Mouse (Mus musculus) CD4-positive, CD25-positive, alpha-beta regulatory T cell (primary cell): ENCODE measurements around the gene Tapbp. TPM values are rescaled to one million over a fixed set of nuclear protein-coding genes. Genes with fewer than 3 reads are reported as not detected.

Experiments used
- polyA plus RNA-seq: library from polyadenylated mRNA; unstranded; fragments of 100-300 nt; shearing (Covaris generic); gene quantifications from one replicate; pipeline ENCODE4 v1.2.1, GENCODE M21; 2017

The Tapbp gene
- 644 TPM for polyA plus RNA-seq

GRCm38 (mm10) chr17:33915671-33916250 lies at the start of gene Tapbp, which contains the start of gene Zbtb22:
Tapbp (plus strand) TSS chr17:33915899.
Zbtb22 (plus strand) TSS chr17:33915904.

DNA sequence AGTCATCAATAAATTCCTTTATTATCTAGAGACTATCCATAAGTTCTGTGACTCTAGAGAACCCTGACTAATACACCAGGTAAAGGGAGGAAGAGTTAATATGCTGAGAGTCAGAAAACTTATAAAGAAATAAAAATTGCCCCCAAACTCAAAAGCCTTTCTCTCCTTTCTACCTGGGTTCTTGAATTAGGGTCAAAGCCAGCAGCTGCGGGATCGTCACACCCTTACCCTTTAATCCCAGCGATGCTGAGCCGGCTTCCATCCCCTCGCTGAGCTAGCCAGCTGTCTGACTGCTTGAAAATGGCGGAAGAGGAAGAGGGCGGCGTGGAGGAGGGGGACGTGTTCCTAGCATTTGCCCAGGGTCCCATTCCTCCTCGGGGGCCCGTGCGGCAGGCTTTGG lies 42.2 kb upstream of the Tapbp start, which contains the start of gene Gm7029:
TSS of gene Gm7029 (plus strand) at position 301 of the 400 bp plus-strand sequence.

GRCm38 (mm10) chr17:33890533-33891059 lies 25.1 kb upstream of the Tapbp start, which contains the start of gene Kifc1:
Kifc1 (minus strand) TSS chr17:33890661.

GRCm38 (mm10) chr17:33904835-33905234 lies 10.9 kb upstream of the Tapbp start, which contains the start of gene Platr17:
Platr17 (plus strand) TSS chr17:33905135.

GRCm38 (mm10) chr17:33909077-33909868 lies 6.4 kb upstream of the Tapbp start, which contains the start of gene Daxx:
Daxx (plus strand) TSS chr17:33909414.

GRCm38 (mm10) chr17:33929371-33930279 lies 13.9 kb downstream of the Tapbp start, which contains the start of gene Rgl2:
Rgl2 (plus strand) TSS chr17:33929543.

DNA sequence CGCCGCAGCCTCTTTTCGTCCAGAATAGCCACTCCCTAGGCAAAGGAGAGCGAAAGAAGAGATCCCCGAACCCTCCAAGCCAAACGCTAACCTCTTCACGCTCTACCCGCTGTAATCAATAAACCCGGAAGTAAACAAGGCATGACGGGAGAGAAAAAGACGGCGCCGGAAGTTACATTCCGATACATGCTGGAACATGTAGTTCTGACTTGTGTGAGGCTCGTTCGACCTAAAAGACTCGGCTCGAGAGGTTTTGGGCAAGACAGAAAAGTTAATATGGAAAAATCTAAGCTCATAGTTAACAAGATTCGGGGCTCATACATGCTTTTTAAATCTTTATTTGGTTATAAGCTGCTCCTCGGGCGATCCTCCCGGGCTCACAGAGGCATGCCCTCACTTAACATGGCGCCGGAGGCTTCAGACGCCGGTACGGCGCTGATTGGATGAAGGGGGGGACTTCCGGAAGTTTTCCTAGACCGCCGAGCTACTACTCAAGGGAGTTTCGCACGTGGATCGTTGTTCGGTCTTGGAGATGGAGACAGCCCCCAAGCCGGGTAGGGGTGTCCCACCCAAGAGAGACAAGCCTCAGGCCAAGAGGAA lies 24.6 kb downstream of the Tapbp start, which contains the start of the genes Pfdn6 and Wdr46:
TSS of gene Pfdn6 (minus strand) at position 138 of the 600 bp plus-strand sequence.
TSS of gene Wdr46 (plus strand) at position 455 of the 600 bp plus-strand sequence.

DNA sequence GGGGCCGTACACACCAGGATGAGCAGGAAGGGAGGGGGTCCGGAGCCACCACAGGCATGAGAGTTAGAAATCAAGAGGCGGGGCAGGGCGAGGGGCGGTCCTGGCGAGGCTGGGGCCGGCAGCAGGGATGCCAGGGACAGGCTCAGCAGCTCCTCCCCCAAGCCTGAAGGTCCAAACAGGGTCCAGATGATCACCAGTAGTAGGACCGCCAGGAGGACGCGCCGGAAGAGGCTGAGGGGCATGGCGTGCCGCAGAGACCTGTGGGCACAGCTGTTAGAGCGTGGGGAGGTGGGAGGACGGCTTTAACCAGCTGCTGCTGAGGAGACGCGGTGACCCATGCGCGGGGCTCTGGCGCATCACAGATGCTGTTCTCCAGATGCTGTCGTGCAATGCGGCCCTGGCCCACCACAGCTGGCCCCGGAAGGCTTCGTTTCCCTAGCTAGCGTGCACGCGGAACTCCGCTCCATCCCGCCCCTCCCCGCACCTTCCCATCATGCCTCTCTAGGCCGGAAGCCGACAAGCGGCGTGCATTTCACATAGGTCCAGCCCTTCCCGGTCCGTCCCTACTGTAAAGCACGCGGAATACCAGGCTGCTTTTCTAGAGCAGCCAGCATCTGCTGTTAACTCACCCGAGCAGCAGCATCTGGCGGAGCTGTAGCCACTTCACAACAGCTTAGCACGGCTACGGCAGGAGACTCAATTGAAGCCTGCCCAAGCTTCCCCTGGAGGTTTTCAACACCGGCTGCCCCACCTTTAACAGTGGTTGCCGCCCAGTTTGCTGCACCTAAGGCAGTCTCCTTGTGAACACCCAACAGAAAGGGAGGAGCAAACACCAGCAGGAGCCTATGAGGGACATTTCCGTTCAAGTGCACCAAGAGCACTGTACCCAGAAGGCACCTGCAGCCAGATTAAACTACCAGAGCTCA lies 35.6 kb downstream of the Tapbp start, which contains the start of gene B3galt4:
TSS of gene B3galt4 (minus strand) at position 468 of the 926 bp plus-strand sequence.

DNA sequence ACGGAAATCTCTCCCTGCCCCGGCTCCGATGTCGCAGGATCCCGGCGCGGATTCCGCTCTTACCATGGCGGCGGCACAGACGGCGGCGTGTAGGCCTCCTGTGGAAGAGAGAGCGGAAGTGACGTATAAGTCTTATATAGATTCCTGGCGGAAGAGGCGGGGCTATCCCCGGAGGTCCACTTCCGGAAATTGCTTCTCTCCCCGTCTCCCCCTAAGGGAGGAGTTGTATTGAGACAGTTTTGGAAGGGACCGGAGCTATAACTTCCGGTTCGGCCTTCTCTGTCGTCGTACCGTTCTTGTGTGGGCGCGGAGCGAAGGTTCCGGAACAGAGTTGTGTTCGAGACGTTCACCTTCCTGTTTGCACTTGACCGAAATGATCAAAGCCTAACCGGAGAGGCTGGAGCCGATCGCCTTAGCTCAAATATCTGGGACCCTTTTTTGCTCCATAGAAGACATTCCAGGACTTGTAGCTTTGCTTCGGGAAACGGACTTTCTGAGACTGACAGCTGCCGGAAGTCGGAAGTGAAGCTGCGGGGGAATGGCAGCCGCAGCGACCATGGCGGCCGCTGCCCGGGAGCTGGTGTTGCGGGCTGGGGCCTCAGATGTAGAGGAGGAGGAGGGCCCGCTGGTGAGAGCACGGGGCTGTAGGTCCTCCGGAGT lies 40.0 kb downstream of the Tapbp start, which contains the start of the genes Vps52 and Rps18:
TSS of gene Vps52 (plus strand) at position 258 of the 660 bp plus-strand sequence.
TSS of gene Rps18 (minus strand) at position 447 of the 660 bp plus-strand sequence.

Other genes with a start within 250 kb of the Tapbp start
- gene Hnrnpm, start 229.0 kb upstream of the Tapbp start, polyA plus RNA-seq, result 381 TPM
- gene March2, start 197.2 kb upstream of the Tapbp start, polyA plus RNA-seq, result 122 TPM
- 284 TPM for gene Rab11b, start 155.4 kb upstream of the Tapbp start, polyA plus RNA-seq
- 4.3 TPM for gene Angptl4, start 134.1 kb upstream of the Tapbp start, polyA plus RNA-seq
- 8.6 TPM for gene Kank3, start 105.4 kb upstream of the Tapbp start, polyA plus RNA-seq
- gene Rps28, start 91.3 kb upstream of the Tapbp start, polyA plus RNA-seq, result 904 TPM
- 318 TPM for gene Ndufa7, start 91.3 kb upstream of the Tapbp start, polyA plus RNA-seq
- 19.6 TPM for gene Cd320, start 72.8 kb upstream of the Tapbp start, polyA plus RNA-seq
- not detected for gene Gm7029, start 42.1 kb upstream of the Tapbp start, polyA plus RNA-seq
- 9.8 TPM for gene Kifc1, start 25.2 kb upstream of the Tapbp start, polyA plus RNA-seq
- gene Platr17, start 10.8 kb upstream of the Tapbp start, polyA plus RNA-seq, result 4.2 TPM
- gene Daxx, start 6.5 kb upstream of the Tapbp start, polyA plus RNA-seq, result 123 TPM
- gene Zbtb22, start within 50 bp of the Tapbp start, polyA plus RNA-seq, result 22.0 TPM
- 184 TPM for gene Rgl2, start 13.6 kb downstream of the Tapbp start, polyA plus RNA-seq
- gene Pfdn6, start 24.4 kb downstream of the Tapbp start, polyA plus RNA-seq, result 142 TPM
- gene Wdr46, start 24.8 kb downstream of the Tapbp start, polyA plus RNA-seq, result 72.1 TPM
- 34.4 TPM for gene B3galt4, start 35.6 kb downstream of the Tapbp start, polyA plus RNA-seq
- 76.7 TPM for gene Vps52, start 39.9 kb downstream of the Tapbp start, polyA plus RNA-seq
- 2,208 TPM for gene Rps18, start 40.1 kb downstream of the Tapbp start, polyA plus RNA-seq
- gene H2-K1, start 84.4 kb downstream of the Tapbp start, polyA plus RNA-seq, result 11,991 TPM
- gene Ring1, start 108.8 kb downstream of the Tapbp start, polyA plus RNA-seq, result 35.8 TPM
- 310 TPM for gene H2-Ke6, start 112.2 kb downstream of the Tapbp start, polyA plus RNA-seq
- 128 TPM for gene Slc39a7, start 115.8 kb downstream of the Tapbp start, polyA plus RNA-seq
- 72.5 TPM for gene Rxrb, start 115.9 kb downstream of the Tapbp start, polyA plus RNA-seq
- gene Col11a2, start 123.5 kb downstream of the Tapbp start, polyA plus RNA-seq, result 3.9 TPM
- gene H2-Oa, start 176.4 kb downstream of the Tapbp start, polyA plus RNA-seq, result 27.0 TPM
- 96.3 TPM for gene H2-DMa, start 203.6 kb downstream of the Tapbp start, polyA plus RNA-seq
- gene Brd2, start 206.7 kb downstream of the Tapbp start, polyA plus RNA-seq, result 212 TPM
- 4.9 TPM for gene H2-DMb2, start 227.4 kb downstream of the Tapbp start, polyA plus RNA-seq
- 2.7 TPM for gene H2-DMb1, start 237.2 kb downstream of the Tapbp start, polyA plus RNA-seq